Mouse (Mus musculus) embryonic fibroblast, embryonic 13.5 days (primary cell): ENCODE results near the gene Cadm3.

ENCODE experiments used
- CTCF ChIP-seq: IDR thresholded peaks from 2 replicates; pipeline ENCODE4 v1.5.1; 2011; ENCODE audit warnings: mild to moderate bottlenecking, control low read depth, low read length, moderate library complexity, borderline replicate concordance; ENCODE audit not compliant: insufficient read depth
- POLR2A ChIP-seq: IDR thresholded peaks from 2 replicates; pipeline ENCODE4 v1.6.1; 2011; ENCODE audit warnings: low read depth, mild to moderate bottlenecking, control low read depth, low read length, moderate library complexity

DNA sequence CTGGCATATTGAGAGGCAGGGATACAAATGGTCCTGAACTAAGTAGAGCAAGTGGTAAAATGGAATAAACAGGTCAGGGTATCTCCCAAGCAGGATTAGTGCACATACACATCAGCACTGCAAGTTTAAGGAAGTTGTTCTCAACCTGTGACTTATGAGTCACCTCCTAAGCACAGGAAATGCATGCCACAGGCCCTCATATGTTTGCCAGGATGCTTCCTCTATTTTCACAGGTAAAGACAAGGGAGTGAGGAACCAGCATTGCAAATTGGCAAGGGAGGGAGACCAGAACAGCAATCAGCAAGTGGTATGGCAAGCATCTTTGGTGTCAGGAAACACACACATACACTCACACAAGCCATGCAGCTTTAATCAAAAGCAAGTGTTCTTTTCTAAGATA is 41.6 kb upstream of the Cadm3 start:
- TF ChIP-seq CTCF = no peak
- TF ChIP-seq POLR2A = no peak
